Mouse (Mus musculus) activated CD4-positive, CD25-positive, alpha-beta regulatory T cell, adult 4 months (primary cell): ENCODE results near the gene Fndc3a. TPM values are rescaled to one million over a fixed set of nuclear protein-coding genes. Genes with fewer than 3 reads are reported as not detected.

Experiments
- ATAC-seq: one replicate; pipeline ENCODE4 v1.8.0; 2017
- polyA plus RNA-seq, 2 experiments: library from polyadenylated mRNA; unstranded; fragments of 100-300 nt; shearing (Covaris generic); gene quantifications; one replicate each; pipeline ENCODE4 v1.2.1; 2017

Fndc3a gene
- polyA plus RNA-seq, result 10 to 100 TPM; 11.6 to 17.8 TPM

GRCm38 (mm10) chr14:72709710-72710340, at the start of gene Fndc3a:
Fndc3a (minus strand) TSS chr14:72710003.
- peak; percentile 67 for ATAC-seq

GRCm38 (mm10) chr14:72752893-72753292, 43.1 kb upstream of the Fndc3a start:
- peak; percentile 91 for ATAC-seq

GRCm38 (mm10) chr14:72750426-72751182, 40.8 kb upstream of the Fndc3a start:
- ATAC-seq, result no peak

GRCm38 (mm10) chr14:72748331-72748730, 38.5 kb upstream of the Fndc3a start:
- ATAC-seq, result no peak

GRCm38 (mm10) chr14:72741667-72742066, 31.9 kb upstream of the Fndc3a start:
- no peak for ATAC-seq

- no peak for ATAC-seq
Measured at GRCm38 (mm10) chr14:72740336-72740735, 30.5 kb upstream of the Fndc3a start.

GRCm38 (mm10) chr14:72739484-72740208, 29.8 kb upstream of the Fndc3a start:
- no peak for ATAC-seq

GRCm38 (mm10) chr14:72738776-72739175, 29.0 kb upstream of the Fndc3a start:
- no peak for ATAC-seq

- no peak for ATAC-seq
Measured at GRCm38 (mm10) chr14:72738217-72738616, 28.4 kb upstream of the Fndc3a start.

GRCm38 (mm10) chr14:72725865-72726264, 16.1 kb upstream of the Fndc3a start:
- ATAC-seq, result no peak

GRCm38 (mm10) chr14:72722274-72723053, 12.7 kb upstream of the Fndc3a start:
- ATAC-seq, result no peak

GRCm38 (mm10) chr14:72716175-72716574, 6.4 kb upstream of the Fndc3a start:
- ATAC-seq, result no peak

GRCm38 (mm10) chr14:72711130-72711529, 1.3 kb upstream of the Fndc3a start:
- no peak for ATAC-seq

- ATAC-seq, result peak; percentile 17
Measured at GRCm38 (mm10) chr14:72710341-72711027, 681 bp upstream of the Fndc3a start.

GRCm38 (mm10) chr14:72709091-72709709, 603 bp downstream of the Fndc3a start:
- ATAC-seq, result peak; percentile 44

- no peak for ATAC-seq
Measured at GRCm38 (mm10) chr14:72708581-72708991, 1.2 kb downstream of the Fndc3a start.

- ATAC-seq, result no peak
Measured at GRCm38 (mm10) chr14:72700056-72700455, 9.7 kb downstream of the Fndc3a start.

- no peak for ATAC-seq
Measured at GRCm38 (mm10) chr14:72691406-72691805, 18.4 kb downstream of the Fndc3a start.

GRCm38 (mm10) chr14:72689525-72689924, 20.3 kb downstream of the Fndc3a start:
- no peak for ATAC-seq

- no peak for ATAC-seq
Measured at GRCm38 (mm10) chr14:72684857-72685370, 24.9 kb downstream of the Fndc3a start.

- no peak for ATAC-seq
Measured at GRCm38 (mm10) chr14:72677247-72677646, 32.6 kb downstream of the Fndc3a start.
